Mouse (Mus musculus) lung, embryonic 16.5 days (tissue): ENCODE data around the gene Saxo1. TPM values are rescaled to one million over a fixed set of nuclear protein-coding genes. Genes with fewer than 3 reads are reported as not detected.

Source experiments
- ATAC-seq: fragments of 200-750 bp; cut with Nextera tagmentation; 2 replicates; pipeline ENCODE4 v1.8.0; 2017; ENCODE audit warnings: low read depth, mild to moderate bottlenecking, moderate library complexity
- H3K27ac ChIP-seq: fragments of 300-500 bp; sonication (generic); 2 replicates; pipeline ENCODE4 v1.5.1; 2014; ENCODE audit warnings: mild to moderate bottlenecking, control low read depth, low read length
- H3K27me3 ChIP-seq: fragments of 300-500 bp; sonication (generic); 2 replicates; pipeline ENCODE4 v1.6.1; 2014; ENCODE audit warnings: low read depth, low read length, mixed read lengths; ENCODE audit not compliant: control insufficient read depth, insufficient read depth
- H3K36me3 ChIP-seq: fragments of 300-500 bp; sonication (generic); 2 replicates; pipeline ENCODE4 v1.6.1; 2014; ENCODE audit warnings: low read length; ENCODE audit not compliant: control insufficient read depth, insufficient read depth
- H3K4me1 ChIP-seq: fragments of 300-500 bp; sonication (generic); replicated peaks from 2 replicates; pipeline ENCODE4 v1.6.1; 2014; ENCODE audit warnings: low read length, mixed read lengths; ENCODE audit not compliant: control insufficient read depth, insufficient read depth
- H3K4me2 ChIP-seq: fragments of 300-500 bp; sonication (generic); 2 replicates; pipeline ENCODE4 v1.6.1; 2014; ENCODE audit warnings: low read depth, low read length, control low read depth
- H3K4me3 ChIP-seq: fragments of 300-500 bp; sonication (generic); 2 replicates; pipeline ENCODE4 v1.5.1; 2014; ENCODE audit warnings: mild to moderate bottlenecking, low read length, control low read depth
- H3K9ac ChIP-seq: fragments of 300-500 bp; sonication (generic); 2 replicates; pipeline ENCODE4 v1.6.1; 2014; ENCODE audit warnings: low read length, control low read depth
- H3K9me3 ChIP-seq: fragments of 300-500 bp; sonication (generic); 2 replicates; pipeline ENCODE4 v1.6.1; 2016; ENCODE audit warnings: low read length; ENCODE audit not compliant: control insufficient read depth
- WGBS: fragments of 180-500 bp; shearing (Covaris S2); extraction: QIAGEN DNeasy Blood & Tissue Kit; methylation state at CpG from one replicate; pipeline ENCODE4 v1.1.7; 2014; 5-methylcytosine and 5-hydroxymethylcytosine counted together
- polyA plus RNA-seq: library from polyadenylated mRNA; unstranded; fragments of >200 nt; fragmentation: Nextera tagmentation; extraction: Ambion mirVana; gene quantifications from 2 replicates; pipeline ENCODE4 v1.2.1, GENCODE M21; 2015

The Saxo1 gene
- polyA plus RNA-seq, 1 experiment from 2014 or later = not detected

GRCm38 (mm10) chr4:86534091-86534481, 24.0 kb downstream of the Saxo1 start:
- ATAC-seq = no peak
- 48% methylated on average over 5 of the region's 5 CpGs for WGBS
- no peaks in the 10 kb centered on the region for H3K36me3 ChIP-seq
- H3K27ac ChIP-seq = no peak overlapping the region
- H3K27me3 ChIP-seq = no peaks in the 10 kb centered on the region
- no peak overlapping the region for H3K9ac ChIP-seq
- no peak overlapping the region for H3K4me3 ChIP-seq
- no peaks in the 10 kb centered on the region for H3K4me1 ChIP-seq
- H3K9me3 ChIP-seq = no peaks in the 10 kb centered on the region
- no peak overlapping the region for H3K4me2 ChIP-seq

GRCm38 (mm10) chr4:86533406-86534090, 24.6 kb downstream of the Saxo1 start:
- 53% methylated on average over 8 of the region's 8 CpGs for WGBS
- Histone ChIP-seq H3K9ac (no peak overlapping the region), H3K27ac (no peak overlapping the region), H3K36me3 (no peaks in the 10 kb centered on the region), H3K4me2 (no peak overlapping the region), H3K9me3 (no peaks in the 10 kb centered on the region), H3K4me3 (no peak overlapping the region), H3K4me1 (no peaks in the 10 kb centered on the region), H3K27me3 (no peaks in the 10 kb centered on the region)
- no peak for ATAC-seq

- H3K9me3 ChIP-seq = no peaks in the 10 kb centered on the region
- H3K4me1 ChIP-seq = peaks cover 4% of the 10 kb centered on the region; the same call in 1 of the 2 replicates
- 73% methylated on average over 6 of the region's 6 CpGs for WGBS
- no peaks in the 10 kb centered on the region for H3K27me3 ChIP-seq
- no peak overlapping the region for H3K9ac ChIP-seq
- no peaks in the 10 kb centered on the region for H3K36me3 ChIP-seq
- H3K27ac ChIP-seq = no peak overlapping the region
- no peak overlapping the region for H3K4me2 ChIP-seq
- no peak overlapping the region for H3K4me3 ChIP-seq
- no peak for ATAC-seq
Measured at GRCm38 (mm10) chr4:86529161-86529560, 29.0 kb downstream of the Saxo1 start.

- ATAC-seq = peak; percentile 61; the same call in 1 of the 2 replicates
- H3K27ac ChIP-seq = peak overlapping the region; percentile 2; the same call in 1 of the 2 replicates
- 42% methylated on average over 11 of the region's 11 CpGs for WGBS
Measured at GRCm38 (mm10) chr4:86527162-86528136, 30.7 kb downstream of the Saxo1 start.

GRCm38 (mm10) chr4:86524483-86524882, 33.6 kb downstream of the Saxo1 start:
- Histone ChIP-seq H3K4me2 (no peak overlapping the region), H3K36me3 (no peaks in the 10 kb centered on the region), H3K4me1 (peaks cover 4% of the 10 kb centered on the region; the same call in 1 of the 2 replicates), H3K9ac (no peak overlapping the region), H3K27me3 (no peaks in the 10 kb centered on the region), H3K27ac (no peak overlapping the region), H3K4me3 (no peak overlapping the region), H3K9me3 (no peaks in the 10 kb centered on the region)
- ATAC-seq = no peak
- 93% methylated on average over 1 of the region's 1 CpGs for WGBS

More at GRCm38 (mm10) chr4:86527162-86528136, 30.7 kb downstream of the Saxo1 start:
- no peaks in the 10 kb centered on the region for H3K9me3 ChIP-seq
- H3K9ac ChIP-seq = no peak overlapping the region
- H3K4me2 ChIP-seq = no peak overlapping the region
- no peaks in the 10 kb centered on the region for H3K27me3 ChIP-seq
- H3K4me3 ChIP-seq = no peak overlapping the region
- no peaks in the 10 kb centered on the region for H3K36me3 ChIP-seq
- H3K4me1 ChIP-seq = peaks cover 4% of the 10 kb centered on the region; the same call in 1 of the 2 replicates

GRCm38 (mm10) chr4:86523771-86524170, 34.4 kb downstream of the Saxo1 start:
- Histone ChIP-seq H3K9ac (no peak overlapping the region), H3K4me1 (peaks cover 4% of the 10 kb centered on the region; the same call in 1 of the 2 replicates), H3K27ac (no peak overlapping the region), H3K27me3 (no peaks in the 10 kb centered on the region), H3K9me3 (no peaks in the 10 kb centered on the region), H3K4me2 (no peak overlapping the region), H3K4me3 (no peak overlapping the region), H3K36me3 (no peaks in the 10 kb centered on the region)
- WGBS = 66% methylated on average over 5 of the region's 5 CpGs
- ATAC-seq = no peak

GRCm38 (mm10) chr4:86520695-86521094, 37.4 kb downstream of the Saxo1 start:
- H3K9ac ChIP-seq = no peak overlapping the region
- H3K9me3 ChIP-seq = no peaks in the 10 kb centered on the region
- no peak overlapping the region for H3K4me3 ChIP-seq
- H3K4me2 ChIP-seq = no peak overlapping the region
- no peaks in the 10 kb centered on the region for H3K27me3 ChIP-seq
- no peaks in the 10 kb centered on the region for H3K36me3 ChIP-seq
- no peak overlapping the region for H3K27ac ChIP-seq
- H3K4me1 ChIP-seq = no peaks in the 10 kb centered on the region
- no peak for ATAC-seq
- 86% methylated on average over 12 of the region's 12 CpGs for WGBS

GRCm38 (mm10) chr4:86519953-86520352, 38.2 kb downstream of the Saxo1 start:
- Histone ChIP-seq H3K4me3 (no peak overlapping the region), H3K4me1 (no peaks in the 10 kb centered on the region), H3K4me2 (no peak overlapping the region), H3K27me3 (no peaks in the 10 kb centered on the region), H3K27ac (no peak overlapping the region), H3K9ac (no peak overlapping the region), H3K36me3 (no peaks in the 10 kb centered on the region), H3K9me3 (no peaks in the 10 kb centered on the region)
- ATAC-seq = no peak
- WGBS = 80% methylated on average over 6 of the region's 6 CpGs

- H3K4me3 ChIP-seq = no peak overlapping the region
- 56% methylated on average over 6 of the region's 6 CpGs for WGBS
- H3K36me3 ChIP-seq = no peaks in the 10 kb centered on the region
- H3K4me1 ChIP-seq = no peaks in the 10 kb centered on the region
- H3K27me3 ChIP-seq = no peaks in the 10 kb centered on the region
- no peak overlapping the region for H3K9ac ChIP-seq
- no peak overlapping the region for H3K27ac ChIP-seq
- no peak overlapping the region for H3K4me2 ChIP-seq
- no peaks in the 10 kb centered on the region for H3K9me3 ChIP-seq
- ATAC-seq = no peak
Measured at GRCm38 (mm10) chr4:86504656-86505055, 53.5 kb downstream of the Saxo1 start.
